In the genomic region with DNA sequence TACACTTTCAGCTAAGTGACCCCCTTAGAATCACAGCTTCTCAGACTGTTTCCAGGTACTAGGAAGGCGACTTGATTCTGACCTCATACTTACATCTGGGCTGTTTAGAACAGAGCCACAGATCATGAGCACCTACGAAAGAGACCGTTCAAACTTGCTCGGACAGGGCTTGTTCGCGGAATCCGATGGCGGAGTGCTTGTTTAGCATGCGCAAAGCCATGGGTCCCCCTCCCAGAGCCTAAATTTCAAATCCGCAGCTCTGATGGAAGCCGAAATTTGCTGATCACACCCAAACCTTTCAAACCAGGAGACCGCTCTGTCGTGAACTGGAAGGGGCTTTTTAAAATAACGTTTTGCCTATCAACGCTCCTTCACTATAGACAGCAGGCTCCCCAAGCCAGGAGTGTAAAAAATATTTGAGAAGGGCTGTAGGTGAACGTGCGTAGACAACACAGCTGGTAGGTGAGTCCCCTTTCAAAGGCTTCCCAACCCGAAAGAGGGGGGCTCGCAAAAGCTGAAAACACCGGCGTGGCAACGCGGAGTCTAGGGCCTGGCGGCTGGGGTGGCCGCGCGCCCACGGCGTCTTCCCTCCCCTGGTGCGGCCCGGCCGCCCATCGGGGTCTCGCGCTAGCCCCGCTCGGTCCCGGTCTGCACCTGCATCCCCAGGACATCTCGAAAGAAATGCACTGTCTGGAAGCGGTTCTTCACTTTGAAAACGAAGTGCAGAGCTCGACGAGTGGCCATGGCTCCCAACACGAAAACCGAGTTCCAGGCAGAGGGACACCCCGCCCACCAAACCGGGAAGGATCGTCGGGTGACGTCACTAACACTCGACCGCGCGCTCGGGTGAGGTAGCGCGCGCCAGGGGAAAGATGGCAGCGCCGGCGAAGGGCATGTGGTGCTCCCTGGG, we compare ENCODE assay signal across 8 mouse cellular contexts. TPM values are rescaled to one million over a fixed set of nuclear protein-coding genes. Genes with fewer than 3 reads are reported as not detected.
A peak's percentile ranks its signal among the peaks of the same experiment; 100 is the strongest.
DNase-seq lines count a peak whose midpoint lies in the region; ATAC-seq and TF ChIP-seq lines count a peak whose summit lies in the region.

Mrm3 (plus strand) TSS at position 815 of the 910 bp plus-strand sequence.
Glod4 (minus strand) TSS at position 825 of the 910 bp plus-strand sequence.

- peak within 1 kb of the TSS; percentile 82 for H3K4me3 ChIP-seq in ES-Bruce4 (ENCODE audit: low read depth, low read length)
- peak within 1 kb of the TSS; percentile 75 for H3K4me3 ChIP-seq in forebrain, embryonic 14.5 days (ENCODE audit: low read depth, low read length)
- H3K4me3 ChIP-seq in lung, adult 2 months (replicated peaks; ENCODE audit: extremely low read depth, low read depth, low read length): peak within 1 kb of the TSS; percentile 85

- DNase-seq in forebrain, embryonic 14.5 days (ENCODE audit: low spot score): peak; percentile 96
- peak; percentile 78 for DNase-seq in heart, postnatal 25 days (ENCODE audit: low spot score)
- peak; percentile 84 to 93 for DNase-seq in layer of hippocampus, adult 18-20 months (ENCODE audit: low spot score in 2 of 2)
- DNase-seq in lung, adult 2 months: peak; percentile 94
- DNase-seq in thymus, adult 18-20 months: peak; percentile 71 to 80

- H3K27ac ChIP-seq in ES-Bruce4 (ENCODE audit: insufficient read depth, low read length): no peak within 1 kb of the TSS
- 0 out of 2 replicates have a peak within 1 kb of the TSS, but pooled peaks have one; percentile 31 for H3K27ac ChIP-seq in forebrain, embryonic 14.5 days (ENCODE audit: low read depth, low read length)

- peak within 1 kb of the TSS; percentile 75 for H3K9ac ChIP-seq in ES-Bruce4 (ENCODE audit: low read depth, poor library complexity, severe bottlenecking)
- H3K9ac ChIP-seq in forebrain, embryonic 14.5 days (ENCODE audit: low read length): peak within 1 kb of the TSS; percentile 87

- no peak for TF ChIP-seq EP300 in ES-Bruce4 (IDR thresholded peaks at IDR 0.05; ENCODE audit: insufficient read depth, low read depth, low read length)

- 1% methylated on average over 59 of the region's 61 CpGs for WGBS in forebrain, embryonic 14.5 days
- under 1% methylated on average over 61 of the region's 61 CpGs for WGBS in lung, adult 2 months

- TF ChIP-seq CTCF in ES-Bruce4 (IDR thresholded peaks at IDR 0.05; ENCODE audit: low read depth, low read length): no peak
- no peak for TF ChIP-seq CTCF in lung, adult 2 months (IDR thresholded peaks at IDR 0.05; ENCODE audit: insufficient read depth, low read length)

- intact Hi-C loops in heart, postnatal 25 days (cut with DNase I): no loop called here

- H3K4me1 ChIP-seq in ES-Bruce4 (ENCODE audit: control insufficient read depth, insufficient read depth, low read length): no peaks in the 10 kb centered on the region
- peaks cover 8% of the 10 kb centered on the region for H3K4me1 ChIP-seq in forebrain, embryonic 14.5 days (ENCODE audit: control insufficient read depth, insufficient read depth, low read length)
- peaks cover 7% of the 10 kb centered on the region for H3K4me1 ChIP-seq in lung, adult 2 months (ENCODE audit: control insufficient read depth, insufficient read depth, low read length)

- peak; percentile 85; the same call in 1 of the 2 replicates for ATAC-seq in cerebellum, adult (ENCODE audit: insufficient number of reproducible peaks, low FRiP score, low TSS enrichment)
- ATAC-seq in forebrain, embryonic 14.5 days: peak; percentile 93
- ATAC-seq in neutrophil, adult 5-6 weeks (ENCODE audit: extremely low read depth, insufficient number of reproducible peaks, low FRiP score, poor library complexity, severe bottlenecking): peak; percentile 86

- peak within 1 kb of the TSS; percentile 89 for H3K4me2 ChIP-seq in forebrain, embryonic 14.5 days (ENCODE audit: low read length)

- TF ChIP-seq POLR2A in ES-Bruce4 (IDR thresholded peaks at IDR 0.05; ENCODE audit: insufficient read depth, low read length): peak; percentile 52
- peak; percentile 75; the same call in 1 of the 2 replicates for TF ChIP-seq POLR2A in lung, adult 2 months (IDR thresholded peaks at IDR 0.05; ENCODE audit: borderline replicate concordance, extremely low read depth, low read depth, low read length)

- peaks cover 20% of the 10 kb centered on the region for H3K36me3 ChIP-seq in ES-Bruce4 (ENCODE audit: control insufficient read depth, insufficient read depth, low read length, poor library complexity, severe bottlenecking)
- peaks cover 20% of the 10 kb centered on the region; the same call in 1 of the 2 replicates for H3K36me3 ChIP-seq in forebrain, embryonic 14.5 days (ENCODE audit: control insufficient read depth, insufficient read depth, low read length)

- no peaks in the 10 kb centered on the region for H3K9me3 ChIP-seq in ES-Bruce4 (replicated peaks; ENCODE audit: control insufficient read depth, insufficient read depth, low read length, poor library complexity, severe bottlenecking)
- no peaks in the 10 kb centered on the region for H3K9me3 ChIP-seq in forebrain, embryonic 14.5 days (replicated peaks; ENCODE audit: control insufficient read depth, low read length)

- no peaks in the 10 kb centered on the region for H3K27me3 ChIP-seq in ES-Bruce4 (ENCODE audit: control insufficient read depth, insufficient read depth, low read length, poor library complexity, severe bottlenecking)
- H3K27me3 ChIP-seq in forebrain, embryonic 14.5 days (replicated peaks; ENCODE audit: control insufficient read depth, insufficient read depth, low read length): no peaks in the 10 kb centered on the region

RNA-seq across cellular contexts. Expression of gene Mrm3, which starts in this region (rescaled TPM):
- 9.2 and 12.1 TPM in 2 replicates for polyA plus RNA-seq in ES-Bruce4 (2011; ENCODE audit: insufficient read depth, insufficient read length, low read depth, missing spikeins)
- 21.6 and 23.8 TPM in 2 replicates for polyA plus RNA-seq in forebrain, embryonic 14.5 days (2014; fragmentation: Nextera tagmentation; extraction: Ambion mirVana)
- total RNA-seq in heart, postnatal 25 days (2021): 10 to 100 TPM; 23.1 to 25.0 TPM
- total RNA-seq in layer of hippocampus, adult 18-20 months (2021): 10 to 100 TPM; 17.6 to 17.7 TPM
- polyA plus RNA-seq in lung, adult 2 months (2012; rRNA removed): 3.3 and 3.6 TPM in 2 replicates
- 6.8 and 7.7 TPM in 2 replicates for total RNA-seq in neutrophil, adult 5-6 weeks (2017)

RNA-seq across cellular contexts. Expression of gene Glod4, which starts in this region (rescaled TPM):
- 163 and 165 TPM in 2 replicates for polyA plus RNA-seq in ES-Bruce4 (2011; ENCODE audit: insufficient read depth, insufficient read length, low read depth, missing spikeins)
- polyA plus RNA-seq in forebrain, embryonic 14.5 days (2014; fragmentation: Nextera tagmentation; extraction: Ambion mirVana): 137 and 144 TPM in 2 replicates
- 10 to 100 TPM; 34.8 to 41.1 TPM for total RNA-seq in heart, postnatal 25 days (2021)
- 10 to 100 TPM; 54.2 to 54.3 TPM for total RNA-seq in layer of hippocampus, adult 18-20 months (2021)
- polyA plus RNA-seq in lung, adult 2 months (2012; rRNA removed): 5.9 and 11.9 TPM in 2 replicates
- 57.1 and 60.8 TPM in 2 replicates for total RNA-seq in neutrophil, adult 5-6 weeks (2017)

Comparison
In these comparisons a context has a peak if more than half of its experiments do, and no peak if none do; other contexts are left out.
1. RNA of gene Glod4 (polyA plus RNA-seq): 163 to 165 TPM in ES-Bruce4 and 137 to 144 TPM in forebrain, embryonic 14.5 days; 5.9 to 11.9 TPM in lung, adult 2 months; every median in the first group is over 10 times any median in the second.
2. Peak in every context shown above with its lines, with median percentiles within 50 percentile points of each other: H3K4me3 ChIP-seq, ATAC-seq and DNase-seq.